Comparison of ENCODE assay signal across 8 mouse cellular contexts in the genomic region with DNA sequence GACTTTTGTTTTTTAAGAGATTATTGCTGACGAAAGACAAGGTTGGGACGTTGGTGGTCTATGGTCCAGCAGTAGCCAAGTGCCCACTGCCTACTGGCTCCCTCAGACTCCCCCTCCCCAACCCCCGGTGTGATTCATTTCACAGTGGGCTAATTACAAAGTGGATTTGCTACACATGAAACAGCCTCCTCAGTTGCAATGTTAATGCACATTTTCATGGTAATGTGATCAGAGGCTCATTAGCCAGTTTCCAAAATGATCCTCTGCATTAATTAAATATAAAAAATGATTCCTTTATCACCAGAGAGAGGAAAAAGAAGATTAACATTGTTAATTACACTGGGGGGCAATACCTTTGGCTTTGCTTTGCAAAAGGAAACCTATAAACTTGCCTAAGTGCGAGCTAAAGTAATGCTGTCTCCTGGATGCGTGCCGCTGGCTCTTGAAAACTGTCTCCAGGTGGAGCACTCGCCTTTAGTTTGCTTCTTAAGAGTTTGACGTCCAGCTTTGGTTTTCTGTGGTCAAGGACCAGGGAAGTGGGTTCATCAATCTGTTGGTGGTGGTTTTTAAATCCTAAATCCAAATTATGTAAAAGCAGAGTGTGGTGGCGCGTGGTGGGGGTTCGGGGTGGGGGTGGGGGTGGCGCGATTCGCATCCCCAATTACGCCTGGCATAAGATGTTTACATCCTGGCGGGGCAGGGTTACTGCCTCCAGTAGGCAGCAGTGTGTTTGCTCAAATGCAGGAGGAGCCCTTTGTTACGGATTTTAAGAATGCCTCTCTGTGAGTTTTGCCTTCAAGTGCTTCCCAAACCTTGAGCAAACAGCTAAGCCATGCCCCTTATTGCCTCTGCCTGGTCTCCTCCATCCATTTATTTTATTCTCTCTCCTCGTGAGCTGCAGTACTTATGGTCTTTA.
DNase-seq lines count a peak whose midpoint lies in the region; ATAC-seq and TF ChIP-seq lines count a peak whose summit lies in the region.

No protein-coding gene starts in this region.

- H3K36me3 ChIP-seq in forebrain, embryonic 13.5 days (ENCODE audit: poor library complexity, severe bottlenecking), result no peaks in the 10 kb centered on the region
- no peaks in the 10 kb centered on the region for H3K36me3 ChIP-seq in kidney, embryonic 15.5 days

- H3K9me3 ChIP-seq in forebrain, embryonic 13.5 days (replicated peaks), result no peaks in the 10 kb centered on the region
- H3K9me3 ChIP-seq in kidney, embryonic 15.5 days (replicated peaks), result no peaks in the 10 kb centered on the region

- H3K27me3 ChIP-seq in forebrain, embryonic 13.5 days, result 0 out of 2 replicates have a peak, but pooled peaks cover 11% of the 10 kb centered on the region
- 0 out of 2 replicates have a peak, but pooled peaks cover 10% of the 10 kb centered on the region for H3K27me3 ChIP-seq in kidney, embryonic 15.5 days

- TF ChIP-seq CTCF in layer of hippocampus, adult 2 months (conservative IDR thresholded peaks at IDR 0.05), result peak; percentile 54
- peak; percentile 36 for TF ChIP-seq CTCF in cortical plate, adult 2 months (IDR thresholded peaks at IDR 0.05; ENCODE audit: extremely low read depth, insufficient read depth, low read length)
- no peak for TF ChIP-seq CTCF in olfactory bulb, adult 2 months (IDR thresholded peaks at IDR 0.05; ENCODE audit: insufficient read depth, low read depth, low read length)

- ATAC-seq in forebrain, embryonic 13.5 days, result peak; percentile 75
- ATAC-seq in kidney, embryonic 15.5 days (replicated peaks; ENCODE audit: low FRiP score), result no peak
- ATAC-seq in megakaryocyte, adult 5-6 weeks (ENCODE audit: poor library complexity, severe bottlenecking), result no peak

- H3K27ac ChIP-seq in layer of hippocampus, adult 2 months, result peak overlapping the region; percentile 70
- H3K27ac ChIP-seq in cortical plate, adult 2 months (ENCODE audit: insufficient read depth, low read length), result no peak overlapping the region
- H3K27ac ChIP-seq in forebrain, embryonic 13.5 days, result no peak overlapping the region
- H3K27ac ChIP-seq in kidney, embryonic 15.5 days, result peak overlapping the region; percentile 5; the same call in 1 of the 2 replicates
- no peak overlapping the region for H3K27ac ChIP-seq in olfactory bulb, adult 2 months (ENCODE audit: insufficient read depth, low read depth, low read length)

- no peak for TF ChIP-seq POLR2A in cortical plate, adult 2 months (IDR thresholded peaks at IDR 0.05; ENCODE audit: extremely low read depth, insufficient read depth, low read length)
- TF ChIP-seq POLR2A in olfactory bulb, adult 2 months (IDR thresholded peaks at IDR 0.05; ENCODE audit: insufficient read depth, low read depth, low read length), result no peak

- peak overlapping the region; percentile 55 for H3K4me2 ChIP-seq in forebrain, embryonic 13.5 days
- peak overlapping the region; percentile 60 for H3K4me2 ChIP-seq in kidney, embryonic 15.5 days

- no peaks in the 10 kb centered on the region for H3K4me1 ChIP-seq in cortical plate, adult 2 months (ENCODE audit: control insufficient read depth, insufficient read depth, low read length)
- H3K4me1 ChIP-seq in forebrain, embryonic 13.5 days, result peaks cover 42% of the 10 kb centered on the region
- H3K4me1 ChIP-seq in kidney, embryonic 15.5 days, result peaks cover 29% of the 10 kb centered on the region
- H3K4me1 ChIP-seq in olfactory bulb, adult 2 months (ENCODE audit: control insufficient read depth, insufficient read depth, low read length), result peaks cover 5% of the 10 kb centered on the region

- H3K9ac ChIP-seq in forebrain, embryonic 13.5 days, result peak overlapping the region; percentile 2
- H3K9ac ChIP-seq in kidney, embryonic 15.5 days, result no peak overlapping the region

- WGBS in forebrain, embryonic 13.5 days, result 1% methylated on average over 18 of the region's 18 CpGs
- WGBS in kidney, embryonic 15.5 days, result 2% methylated on average over 18 of the region's 18 CpGs
- WGBS in olfactory bulb, adult 2 months, result 3% methylated on average over 18 of the region's 18 CpGs

- peak overlapping the region; percentile 49 for H3K4me3 ChIP-seq in layer of hippocampus, adult 2 months
- H3K4me3 ChIP-seq in cortical plate, adult 2 months (ENCODE audit: insufficient read depth, low read length), result peak overlapping the region; percentile 40
- peak overlapping the region; percentile 19 for H3K4me3 ChIP-seq in forebrain, embryonic 13.5 days
- H3K4me3 ChIP-seq in kidney, embryonic 15.5 days (replicated peaks), result peak overlapping the region; percentile 33
- H3K4me3 ChIP-seq in olfactory bulb, adult 2 months (ENCODE audit: insufficient read depth, low read depth, low read length), result peak overlapping the region; percentile 39

- DNase-seq in layer of hippocampus, adult 2 months (ENCODE audit: low spot score in 2 of 2), result no peak
- DNase-seq in layer of hippocampus, adult 8-10 months (ENCODE audit: low spot score in 2 of 2), result no peak
- no peak for DNase-seq in gastrocnemius, adult 18-20 months (ENCODE audit: low spot score)

Comparison
In these comparisons a context has a peak if more than half of its experiments do, and no peak if none do; other contexts are left out.
1. H3K27ac ChIP-seq: peak in layer of hippocampus, adult 2 months (single experiment) and kidney, embryonic 15.5 days (single experiment); none in cortical plate, adult 2 months (single experiment), forebrain, embryonic 13.5 days (single experiment) and olfactory bulb, adult 2 months (single experiment).
2. Peak in every context shown above with its lines, with median percentiles within 50 percentile points of each other: H3K4me3 ChIP-seq.